Mouse (Mus musculus) liver, postnatal 0 days (tissue): ENCODE results near the gene Klhl35. TPM values are rescaled to one million over a fixed set of nuclear protein-coding genes. Genes with fewer than 3 reads are reported as not detected.
A peak's percentile ranks its signal among the peaks of the same experiment; 100 is the strongest.

Experiments used
- ATAC-seq: fragments of 200-750 bp; cut with Nextera tagmentation; 2 replicates; pipeline ENCODE4 v1.8.0; 2017; ENCODE audit warnings: mild to moderate bottlenecking, moderate library complexity
- DNase-seq: peaks from one replicate; pipeline ENCODE4 v3.0.0-alpha.2; 2016
- H3K27ac ChIP-seq: fragments of 300-500 bp; sonication (generic); 2 replicates; pipeline ENCODE4 v1.5.1; 2014; ENCODE audit warnings: antibody characterized with exemption, moderate library complexity, mild to moderate bottlenecking, low read depth
- H3K27me3 ChIP-seq: fragments of 300-500 bp; sonication (generic); 2 replicates; pipeline ENCODE4 v1.6.1; 2014; ENCODE audit warnings: low read length, control low read depth, mixed read lengths; ENCODE audit not compliant: insufficient read depth
- H3K36me3 ChIP-seq: fragments of 300-500 bp; sonication (generic); replicated peaks from 2 replicates; pipeline ENCODE4 v1.6.1; 2014; ENCODE audit warnings: mild to moderate bottlenecking, control low read depth, low read length, moderate library complexity, mixed read lengths; ENCODE audit not compliant: insufficient read depth
- H3K4me1 ChIP-seq: fragments of 300-500 bp; sonication (generic); 2 replicates; pipeline ENCODE4 v1.6.1; 2014; ENCODE audit warnings: antibody characterized with exemption, mild to moderate bottlenecking, control low read depth; ENCODE audit not compliant: insufficient read depth
- H3K4me2 ChIP-seq: fragments of 300-500 bp; sonication (generic); 2 replicates; pipeline ENCODE4 v1.6.1; 2014; ENCODE audit warnings: low read depth, mild to moderate bottlenecking, low read length, moderate library complexity, mixed read lengths
- H3K4me3 ChIP-seq: fragments of 300-500 bp; sonication (generic); 2 replicates; pipeline ENCODE4 v1.5.1; 2014; ENCODE audit warnings: low read depth, low read length
- H3K9ac ChIP-seq: fragments of 300-500 bp; sonication (generic); replicated peaks from 2 replicates; pipeline ENCODE4 v1.6.1; 2014; ENCODE audit warnings: mild to moderate bottlenecking, moderate library complexity
- H3K9me3 ChIP-seq: fragments of 300-500 bp; sonication (generic); 2 replicates; pipeline ENCODE4 v1.6.1; 2016; ENCODE audit warnings: mild to moderate bottlenecking, control low read depth, low read length, mixed read lengths
- CTCF ChIP-seq: sonication (generic); IDR thresholded peaks from 2 replicates; pipeline ENCODE4 v1.5.1; 2016; ENCODE audit warnings: antibody characterized with exemption, low read depth
- EP300 ChIP-seq: IDR thresholded peaks from 2 replicates; pipeline ENCODE4 v1.6.1; 2016; ENCODE audit warnings: antibody characterized with exemption, low read depth, mild to moderate bottlenecking
- WGBS: fragments of 180-500 bp; shearing (Covaris S2); extraction: QIAGEN DNeasy Blood & Tissue Kit; methylation state at CpG from one replicate; pipeline ENCODE4 v1.1.7; 2014; ENCODE audit not compliant: insufficient replicate concordance; 5-methylcytosine and 5-hydroxymethylcytosine counted together
- polyA plus RNA-seq: library from polyadenylated mRNA; unstranded; fragments of >200 nt; fragmentation: Nextera tagmentation; extraction: Ambion mirVana; gene quantifications from 2 replicates; pipeline ENCODE4 v1.2.1, GENCODE M21; 2015

The Klhl35 gene
- polyA plus RNA-seq, 1 experiment from 2014 or later = 0.35 TPM

- DNase-seq = no peak
- H3K9ac ChIP-seq = no peak overlapping the region
- H3K4me2 ChIP-seq = no peak overlapping the region
- ATAC-seq = no peak
- no peak overlapping the region for H3K4me3 ChIP-seq
- H3K36me3 ChIP-seq = no peaks in the 10 kb centered on the region
- no peak overlapping the region for H3K27ac ChIP-seq
- no peaks in the 10 kb centered on the region for H3K4me1 ChIP-seq
- TF ChIP-seq CTCF (peak; percentile 55), EP300 (no peak)
- 87% methylated on average over 2 of the region's 2 CpGs for WGBS
- no peaks in the 10 kb centered on the region for H3K9me3 ChIP-seq
- no peaks in the 10 kb centered on the region for H3K27me3 ChIP-seq
These were observed 20.0 kb upstream of the Klhl35 start for GRCm38 (mm10) chr7:99445833-99446232.

- H3K4me1 ChIP-seq = no peaks in the 10 kb centered on the region
- H3K4me2 ChIP-seq = no peak overlapping the region
- ATAC-seq (no peak), DNase-seq (no peak)
- WGBS = 73% methylated on average over 5 of the region's 5 CpGs
- H3K27me3 ChIP-seq = no peaks in the 10 kb centered on the region
- no peak overlapping the region for H3K9ac ChIP-seq
- no peak overlapping the region for H3K4me3 ChIP-seq
- H3K36me3 ChIP-seq = no peaks in the 10 kb centered on the region
- H3K9me3 ChIP-seq = no peaks in the 10 kb centered on the region
- TF ChIP-seq CTCF (no peak), EP300 (no peak)
- no peak overlapping the region for H3K27ac ChIP-seq
These were observed 18.5 kb upstream of the Klhl35 start for GRCm38 (mm10) chr7:99447323-99447722.

GRCm38 (mm10) chr7:99448619-99449018, 17.2 kb upstream of the Klhl35 start:
- no peak overlapping the region for H3K4me3 ChIP-seq
- no peaks in the 10 kb centered on the region for H3K27me3 ChIP-seq
- 48% methylated on average over 5 of the region's 5 CpGs for WGBS
- TF ChIP-seq EP300 = no peak
- no peak for TF ChIP-seq CTCF
- H3K9ac ChIP-seq = no peak overlapping the region
- DNase-seq (no peak), ATAC-seq (no peak)
- no peaks in the 10 kb centered on the region for H3K4me1 ChIP-seq
- no peaks in the 10 kb centered on the region for H3K9me3 ChIP-seq
- no peaks in the 10 kb centered on the region for H3K36me3 ChIP-seq
- no peak overlapping the region for H3K27ac ChIP-seq
- H3K4me2 ChIP-seq = no peak overlapping the region

- DNase-seq (no peak), ATAC-seq (no peak)
- Histone ChIP-seq H3K27ac (no peak overlapping the region), H3K4me2 (no peak overlapping the region), H3K9ac (no peak overlapping the region), H3K9me3 (no peaks in the 10 kb centered on the region), H3K36me3 (no peaks in the 10 kb centered on the region), H3K4me3 (no peak overlapping the region), H3K27me3 (no peaks in the 10 kb centered on the region), H3K4me1 (no peaks in the 10 kb centered on the region)
- 27% methylated on average over 8 of the region's 8 CpGs for WGBS
- TF ChIP-seq EP300 = no peak
- no peak for TF ChIP-seq CTCF
These were observed 16.7 kb upstream of the Klhl35 start for GRCm38 (mm10) chr7:99449063-99449462.

- Histone ChIP-seq H3K9me3 (no peaks in the 10 kb centered on the region), H3K27ac (no peak overlapping the region), H3K36me3 (no peaks in the 10 kb centered on the region), H3K4me3 (no peak overlapping the region), H3K4me1 (no peaks in the 10 kb centered on the region), H3K27me3 (no peaks in the 10 kb centered on the region), H3K4me2 (no peak overlapping the region), H3K9ac (no peak overlapping the region)
- ATAC-seq = no peak
- WGBS = 67% methylated on average over 3 of the region's 3 CpGs
- no peak for DNase-seq
- TF ChIP-seq CTCF (no peak), EP300 (no peak)
These were observed 16.1 kb upstream of the Klhl35 start for GRCm38 (mm10) chr7:99449751-99450150.

- TF ChIP-seq CTCF (peak; percentile 96), EP300 (no peak)
- ATAC-seq (peak; percentile 65), DNase-seq (peak; percentile 68)
- H3K27me3 ChIP-seq = no peaks in the 10 kb centered on the region
- H3K4me1 ChIP-seq = no peaks in the 10 kb centered on the region
- no peaks in the 10 kb centered on the region for H3K36me3 ChIP-seq
- WGBS = 3% methylated on average over 3 of the region's 3 CpGs
- H3K4me2 ChIP-seq = no peak overlapping the region
- no peak overlapping the region for H3K27ac ChIP-seq
- H3K4me3 ChIP-seq = no peak overlapping the region
- H3K9ac ChIP-seq = no peak overlapping the region
- H3K9me3 ChIP-seq = no peaks in the 10 kb centered on the region
These were observed 15.1 kb upstream of the Klhl35 start for GRCm38 (mm10) chr7:99450703-99451102.

- Histone ChIP-seq H3K27ac (no peak overlapping the region), H3K27me3 (no peaks in the 10 kb centered on the region), H3K9ac (no peak overlapping the region), H3K9me3 (no peaks in the 10 kb centered on the region), H3K36me3 (no peaks in the 10 kb centered on the region), H3K4me1 (no peaks in the 10 kb centered on the region), H3K4me3 (no peak overlapping the region), H3K4me2 (no peak overlapping the region)
- ATAC-seq (no peak), DNase-seq (no peak)
- WGBS = 64% methylated on average over 7 of the region's 7 CpGs
- TF ChIP-seq CTCF (no peak), EP300 (no peak)
These were observed 12.9 kb upstream of the Klhl35 start for GRCm38 (mm10) chr7:99452859-99453258.
